Mouse (Mus musculus): Measurements from ENCODE around the gene Arhgap10.

DNA sequence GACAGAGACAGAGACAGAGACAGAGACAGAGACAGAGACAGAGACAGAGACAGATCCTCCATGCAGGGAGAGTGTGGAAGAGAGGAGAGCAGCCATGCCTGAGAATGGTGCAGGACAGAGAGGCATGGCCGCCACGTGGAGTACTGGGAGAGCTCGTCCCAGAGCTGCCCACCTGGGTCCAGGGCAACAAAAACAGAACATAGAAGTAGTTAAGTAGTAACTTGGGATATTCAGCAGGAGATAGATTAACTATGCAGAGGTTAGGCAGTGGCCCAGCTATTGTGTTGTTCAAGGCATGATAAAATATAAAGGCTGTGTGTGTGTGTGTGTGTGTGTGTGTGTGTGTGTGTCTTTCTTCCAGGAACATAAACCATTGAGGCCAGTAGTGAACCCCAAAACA, 72.1 kb downstream of the Arhgap10 start:
- no peak for TF ChIP-seq POLR2A (IDR thresholded peaks at IDR 0.05; ENCODE audit: low read depth, low read length)
- no peak for TF ChIP-seq HCFC1 (IDR thresholded peaks at IDR 0.05; ENCODE audit: low read depth, low read length)
- no peak for TF ChIP-seq CTCF (conservative IDR thresholded peaks at IDR 0.05 in 1 of 2, IDR thresholded peaks at IDR 0.05 in 1 of 2; ENCODE audit: low read depth in 2 of 2, low read length in 2 of 2)
- no peak for TF ChIP-seq GABPA (IDR thresholded peaks at IDR 0.05; ENCODE audit: insufficient replicate concordance, low read depth, low read length)
- TF ChIP-seq IRF4 (IDR thresholded peaks at IDR 0.05; ENCODE audit: low read depth, low read length): no peak
- no peak for TF ChIP-seq USF1 (IDR thresholded peaks at IDR 0.05; ENCODE audit: low read depth, low read length)
- TF ChIP-seq MAX (IDR thresholded peaks at IDR 0.05; ENCODE audit: low read length): no peak
- no peak for TF ChIP-seq USF2 (conservative IDR thresholded peaks at IDR 0.05; ENCODE audit: low read depth, low read length)
- TF ChIP-seq JUN (IDR thresholded peaks at IDR 0.05; ENCODE audit: insufficient read depth, low read depth, low read length): no peak

Data from CH12.LX (cell line).